In genomic region chr3:94371637-94372036, GRCm38 (mm10) we compare ENCODE assay signal across 9 mouse cellular contexts. TPM values are rescaled to one million over a fixed set of nuclear protein-coding genes. Genes with fewer than 3 reads are reported as not detected.
A peak's percentile ranks its signal among the peaks of the same experiment; 100 is the strongest.
DNase-seq lines count a peak whose midpoint lies in the region; ATAC-seq lines count a peak whose summit lies in the region.
"Had no signal": no experiment of that assay in that cellular context is flagged by ENCODE, and none has a peak within 500 bp of the region (broad histone marks: within the 10 kb centered on the region; RNA-seq: fewer than 3 reads in every experiment).

No protein-coding gene starts in this region.

- ATAC-seq in neural tube, embryonic 12.5 days (ENCODE audit: low FRiP score, low read depth): 0 out of 2 replicates have a peak, but pooled peaks have one; percentile 17
- peak; percentile 36; the same call in 1 of the 2 replicates for ATAC-seq in forebrain, embryonic 13.5 days

- no peak for DNase-seq in neural tube, embryonic 10.5 days (ENCODE audit: extremely low spot score, low spot score)
- peak; percentile 63 for DNase-seq in heart, postnatal 25 days (ENCODE audit: low spot score)
- peak; percentile 94 for DNase-seq in large intestine, adult 2 months (ENCODE audit: low read depth, low spot score)
- DNase-seq in lung, postnatal 10 days: peak; percentile 91
- DNase-seq in right cerebral cortex, postnatal 36 days (ENCODE audit: low spot score in 2 of 2): peak; percentile 15 to 20
- no peak for DNase-seq in spleen, postnatal 4 days (ENCODE audit: low spot score in 2 of 2)

- H3K4me3 ChIP-seq in neural tube, embryonic 12.5 days: no peak overlapping the region
- peak overlapping the region; percentile 25 for H3K4me3 ChIP-seq in forebrain, embryonic 13.5 days

- H3K4me2 ChIP-seq in neural tube, embryonic 12.5 days (replicated peaks): peak overlapping the region; percentile 41
- peak overlapping the region; percentile 52 for H3K4me2 ChIP-seq in forebrain, embryonic 13.5 days

- no peak overlapping the region for H3K27ac ChIP-seq in neural tube, embryonic 12.5 days
- no peak overlapping the region for H3K27ac ChIP-seq in forebrain, embryonic 13.5 days

- peaks cover 19% of the 10 kb centered on the region for H3K4me1 ChIP-seq in neural tube, embryonic 12.5 days
- peaks cover 29% of the 10 kb centered on the region for H3K4me1 ChIP-seq in forebrain, embryonic 13.5 days

- 5% methylated on average over 11 of the region's 11 CpGs for WGBS in neural tube, embryonic 12.5 days
- 3% methylated on average over 11 of the region's 11 CpGs for WGBS in forebrain, embryonic 13.5 days
- 13% methylated on average over 11 of the region's 11 CpGs for WGBS in large intestine, adult 2 months

- H3K9me3 ChIP-seq in neural tube, embryonic 12.5 days: no peaks in the 10 kb centered on the region
- H3K9me3 ChIP-seq in forebrain, embryonic 13.5 days (replicated peaks): no peaks in the 10 kb centered on the region

- intact Hi-C loops in heart, postnatal 25 days (cut with DNase I): no loop called here

- 0 out of 2 replicates have a peak, but pooled peaks cover 5% of the 10 kb centered on the region for H3K27me3 ChIP-seq in neural tube, embryonic 12.5 days (replicated peaks)
- H3K27me3 ChIP-seq in forebrain, embryonic 13.5 days: no peaks in the 10 kb centered on the region

- no peaks in the 10 kb centered on the region for H3K36me3 ChIP-seq in neural tube, embryonic 12.5 days
- no peaks in the 10 kb centered on the region for H3K36me3 ChIP-seq in forebrain, embryonic 13.5 days (ENCODE audit: poor library complexity, severe bottlenecking)

- no peak overlapping the region for H3K9ac ChIP-seq in neural tube, embryonic 12.5 days
- H3K9ac ChIP-seq in forebrain, embryonic 13.5 days: peak overlapping the region; percentile 40

RNA-seq across cellular contexts. Expression of gene Rorc, which starts 1.0 kb away (rescaled TPM):
- polyA plus RNA-seq in neural tube, embryonic 12.5 days (2016; fragmentation: Nextera tagmentation; extraction: Ambion mirVana): 0.20 TPM in 2 replicates
- 1.7 and 2.1 TPM in 2 replicates for polyA plus RNA-seq in forebrain, embryonic 13.5 days (2015; fragmentation: Nextera tagmentation; extraction: Ambion mirVana)
- 10 to 100 TPM; 22.3 to 38.7 TPM for total RNA-seq in heart, postnatal 25 days (2021)
- 22.8 and 33.7 TPM in 2 replicates for polyA plus RNA-seq in large intestine, adult 2 months (2012; rRNA removed)

RNA-seq across cellular contexts. Expression of gene C2cd4d, which starts 9.4 kb away (rescaled TPM):
- 2.4 and 3.1 TPM in 2 replicates for polyA plus RNA-seq in neural tube, embryonic 12.5 days (2016; fragmentation: Nextera tagmentation; extraction: Ambion mirVana)
- polyA plus RNA-seq in forebrain, embryonic 13.5 days (2015; fragmentation: Nextera tagmentation; extraction: Ambion mirVana): 0.87 and 1.0 TPM in 2 replicates
- total RNA-seq in heart, postnatal 25 days (2021): not detected
- 0.25 and 0.31 TPM in 2 replicates for polyA plus RNA-seq in large intestine, adult 2 months (2012; rRNA removed)

RNA-seq across cellular contexts. Expression of gene Lingo4, which starts 26.7 kb away (rescaled TPM):
- polyA plus RNA-seq in neural tube, embryonic 12.5 days (2016; fragmentation: Nextera tagmentation; extraction: Ambion mirVana): 0.29 and 0.51 TPM in 2 replicates
- polyA plus RNA-seq in forebrain, embryonic 13.5 days (2015; fragmentation: Nextera tagmentation; extraction: Ambion mirVana): 0.74 and 0.81 TPM in 2 replicates
- total RNA-seq in heart, postnatal 25 days (2021): under 1 TPM; 0.06 to 0.08 TPM
- 0.41 and 0.43 TPM in 2 replicates for polyA plus RNA-seq in large intestine, adult 2 months (2012; rRNA removed)

RNA-seq across cellular contexts. Expression of gene Them5, which starts 29.7 kb away (rescaled TPM):
- not detected in 2 replicates for polyA plus RNA-seq in neural tube, embryonic 12.5 days (2016; fragmentation: Nextera tagmentation; extraction: Ambion mirVana)
- 0.66 and 0.79 TPM in 2 replicates for polyA plus RNA-seq in forebrain, embryonic 13.5 days (2015; fragmentation: Nextera tagmentation; extraction: Ambion mirVana)
- total RNA-seq in heart, postnatal 25 days (2021): not detected
- not detected in 2 replicates for polyA plus RNA-seq in large intestine, adult 2 months (2012; rRNA removed)
- total RNA-seq: layer of hippocampus, adult 18-20 months had no signal

RNA-seq across cellular contexts. Expression of gene Tdrkh, which starts 41.4 kb away (rescaled TPM):
- polyA plus RNA-seq in neural tube, embryonic 12.5 days (2016; fragmentation: Nextera tagmentation; extraction: Ambion mirVana): 47.3 and 55.5 TPM in 2 replicates
- polyA plus RNA-seq in forebrain, embryonic 13.5 days (2015; fragmentation: Nextera tagmentation; extraction: Ambion mirVana): 66.4 and 69.5 TPM in 2 replicates
- total RNA-seq in heart, postnatal 25 days (2021): 1 to 10 TPM; 3.2 to 3.6 TPM
- polyA plus RNA-seq in large intestine, adult 2 months (2012; rRNA removed): 0.12 and 0.23 TPM in 2 replicates

Comparison
In these comparisons a context has a peak if more than half of its experiments do, and no peak if none do; other contexts are left out.
1. DNase-seq: peak in heart, postnatal 25 days (single experiment), large intestine, adult 2 months (single experiment), lung, postnatal 10 days (single experiment) and right cerebral cortex, postnatal 36 days (2 of 2); none in neural tube, embryonic 10.5 days (single experiment) and spleen, postnatal 4 days (0 of 2).